Mouse (Mus musculus) layer of hippocampus, postnatal 10 days (tissue): Measurements from ENCODE around the gene Spata31d1b. TPM values are rescaled to one million over a fixed set of nuclear protein-coding genes. Genes with fewer than 3 reads are reported as not detected.
"Not testable (repeated sequence)": the region's sequence is repeated elsewhere in the genome, so short reads cannot be mapped to it uniquely, and the experiment has no call there.

Source experiments
- DNase-seq, 2 experiments: peaks; one replicate each; pipeline ENCODE4 v3.0.0; 2021; ENCODE audit warnings: low spot score in 2 of 2
- long read RNA-seq: library from polyadenylated mRNA; stranded (forward); transcript quantifications from one replicate; pipeline ENCODE4 v2.0.0, GENCODE M21; 2023
- total RNA-seq, 2 experiments: library from RNA; stranded (reverse); gene quantifications; 2 replicates each; pipeline ENCODE4 v1.2.3; 2021

Gene Spata31d1b
- total RNA-seq, result under 1 TPM in 1 of 2 experiments, not detected in 1; 0.11 TPM
- long read RNA-seq, partial matches to known transcripts, result 0 of 1 reads
- long read RNA-seq, other reads (novel, unspliced or antisense), result 1 of 1 reads

DNA sequence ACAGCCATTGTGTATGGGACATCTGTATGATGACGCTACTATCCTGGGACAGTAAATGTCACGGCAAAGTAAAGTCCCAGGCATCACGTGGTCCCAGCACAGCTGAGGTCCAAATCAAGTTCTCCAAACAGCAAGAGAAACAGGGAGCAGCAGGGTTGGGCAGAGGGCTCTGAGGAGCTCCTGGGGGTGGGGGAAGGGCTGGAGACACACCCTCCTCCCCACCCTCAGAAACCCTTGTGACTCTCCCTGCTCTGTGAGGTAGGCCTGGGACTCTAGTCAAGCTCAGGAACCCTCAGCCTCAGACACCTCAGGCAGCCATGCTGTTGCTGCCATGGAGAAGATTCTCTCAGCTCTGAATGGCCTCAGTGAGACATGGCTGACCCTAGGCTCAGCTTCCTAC, at the start of gene Spata31d1b:
TSS of gene Spata31d1b (plus strand) at position 301 of the 400 bp plus-strand sequence.
- not testable (repeated sequence) for DNase-seq

DNA sequence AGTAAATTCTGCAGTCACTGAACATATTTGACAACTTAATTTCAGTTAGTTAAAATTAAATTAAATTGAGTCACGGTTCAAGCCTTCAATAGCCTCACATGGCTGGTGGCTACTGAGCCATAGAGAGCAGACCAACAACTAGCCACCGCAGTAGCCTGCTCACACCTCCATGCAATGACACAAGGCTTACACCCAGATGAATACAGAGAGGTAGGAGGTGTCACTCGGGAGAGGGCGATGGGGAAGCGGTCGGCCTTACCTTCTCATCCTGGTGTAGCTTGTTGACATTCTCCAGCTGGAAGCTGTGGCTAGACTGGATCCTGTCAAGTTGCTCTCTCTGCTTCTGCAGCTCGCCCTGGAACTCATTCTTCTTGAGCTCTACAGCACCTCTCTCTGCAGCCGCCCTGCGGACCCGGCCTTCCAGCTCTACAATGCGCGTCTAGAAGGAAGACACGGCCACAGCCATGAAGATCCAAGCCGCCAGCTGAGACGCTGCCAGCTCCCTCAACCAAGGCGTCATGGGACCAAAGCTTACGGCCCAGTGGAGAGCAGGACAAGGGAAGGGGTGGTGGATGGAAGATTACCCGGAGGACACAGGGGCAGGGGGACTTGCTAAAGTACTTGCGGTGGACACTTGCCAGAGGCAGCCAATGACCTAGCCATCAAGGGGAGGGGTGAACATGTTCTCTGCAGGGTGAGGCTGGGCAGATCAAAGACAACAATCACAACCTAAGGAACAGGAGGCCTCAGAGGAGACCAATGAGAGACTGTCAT, 48.0 kb upstream of the Spata31d1b start:
- DNase-seq, result no peak

DNA sequence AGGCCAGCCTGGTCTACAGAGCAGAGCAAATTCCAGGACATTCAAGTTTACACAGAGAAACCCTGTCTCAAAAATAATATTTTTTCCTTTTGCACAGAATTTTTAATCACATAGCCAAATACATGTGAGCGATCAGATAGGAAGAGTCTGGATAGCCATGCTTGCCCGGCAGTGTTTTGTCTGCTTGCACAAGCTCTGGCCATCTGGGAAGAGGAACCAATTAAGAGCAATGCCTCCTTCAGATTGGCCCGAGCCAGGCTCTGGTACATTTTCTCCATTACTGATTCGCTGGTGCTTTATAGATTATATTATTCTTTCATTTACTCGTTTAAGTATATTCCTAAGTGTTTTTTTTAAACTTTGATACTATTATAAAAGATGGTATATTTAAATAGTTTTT, 44.3 kb upstream of the Spata31d1b start:
- DNase-seq, result no peak

DNA sequence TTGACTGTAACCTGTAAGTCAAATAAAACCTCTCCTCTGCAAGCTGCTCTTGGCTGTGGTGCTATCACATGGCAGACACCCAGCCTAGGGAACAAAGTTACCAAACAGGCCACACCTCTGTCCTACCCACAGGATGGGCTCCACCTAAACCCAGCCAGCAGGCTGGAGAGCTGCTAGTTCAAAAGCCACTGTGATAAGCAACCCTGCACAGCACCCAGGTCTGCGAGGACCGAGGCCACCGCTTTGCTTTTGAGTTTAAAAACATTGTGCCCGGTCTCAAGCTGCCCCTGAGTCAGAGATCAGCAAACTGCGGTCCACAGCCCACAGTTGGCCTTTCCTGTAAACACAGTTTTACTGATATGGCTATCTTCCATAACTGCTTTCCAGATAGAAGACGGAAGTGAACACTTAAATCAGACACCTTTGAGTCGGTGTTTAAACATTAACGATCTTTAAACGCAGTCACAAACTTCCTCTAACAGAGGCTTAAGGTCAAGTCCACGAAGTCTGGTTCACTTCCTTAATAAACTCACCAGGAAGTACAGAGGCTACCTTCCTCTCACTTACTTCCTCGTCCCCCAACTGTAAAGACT, 43.5 kb upstream of the Spata31d1b start:
- no peak for DNase-seq

DNA sequence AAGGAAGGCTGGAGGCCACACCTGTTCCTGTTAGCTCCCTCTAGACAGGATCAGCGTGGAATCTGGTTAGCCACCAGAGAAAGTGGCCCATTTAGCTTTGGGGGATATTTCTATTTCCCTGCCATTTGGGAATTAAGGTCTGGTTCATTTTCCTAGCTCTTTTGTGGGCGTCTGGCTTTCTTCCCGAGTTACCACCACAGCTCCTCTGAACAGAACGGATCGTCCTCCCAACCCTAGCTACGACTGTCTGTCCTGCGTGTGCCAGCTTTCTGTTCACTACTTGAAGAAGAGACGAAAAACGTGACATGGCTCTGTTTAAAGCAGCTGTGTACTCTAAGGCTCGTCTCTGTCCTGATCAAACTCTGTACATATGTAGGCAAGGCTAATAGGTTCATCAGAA, 42.1 kb upstream of the Spata31d1b start:
- DNase-seq, result peak; percentile 47 to 51

DNA sequence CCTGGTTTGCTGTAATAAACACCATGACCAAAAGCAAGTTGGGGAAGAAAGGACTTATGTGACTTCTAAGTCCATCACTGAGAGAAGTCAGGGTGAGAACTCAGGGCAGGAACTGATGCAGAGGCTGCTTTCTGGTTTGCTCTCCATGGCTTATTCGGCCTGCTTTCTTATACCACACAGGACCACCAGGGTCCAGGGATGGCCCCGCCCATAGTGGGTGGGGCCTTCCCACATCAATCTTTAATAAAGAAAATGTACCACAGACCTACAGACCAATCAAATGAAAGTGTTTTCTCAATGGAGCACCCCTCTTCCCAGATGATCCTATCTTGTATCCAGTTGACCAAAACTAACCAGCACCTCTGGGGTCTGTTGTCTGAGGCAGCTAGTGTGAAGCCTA, 40.6 kb upstream of the Spata31d1b start:
- no peak for DNase-seq

DNA sequence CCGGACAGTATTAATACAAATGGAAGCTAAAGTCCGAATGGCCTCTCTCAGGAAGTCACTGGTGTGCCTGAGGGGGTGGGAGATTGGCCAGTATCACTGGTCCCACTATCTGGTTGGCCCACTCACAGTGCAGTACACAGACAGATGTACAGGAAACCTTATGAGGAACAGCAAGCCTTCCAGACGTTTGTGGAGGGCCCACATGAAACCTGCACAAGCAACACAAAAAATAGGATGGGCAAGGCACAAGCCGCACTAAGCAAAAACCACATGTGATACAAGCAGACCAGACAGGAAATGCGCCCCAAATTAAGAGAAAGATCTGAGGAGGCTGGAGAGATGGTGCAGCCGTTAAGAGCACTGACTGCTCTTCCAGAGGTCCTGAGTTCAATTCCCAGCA, 39.8 kb upstream of the Spata31d1b start:
- no peak for DNase-seq

DNA sequence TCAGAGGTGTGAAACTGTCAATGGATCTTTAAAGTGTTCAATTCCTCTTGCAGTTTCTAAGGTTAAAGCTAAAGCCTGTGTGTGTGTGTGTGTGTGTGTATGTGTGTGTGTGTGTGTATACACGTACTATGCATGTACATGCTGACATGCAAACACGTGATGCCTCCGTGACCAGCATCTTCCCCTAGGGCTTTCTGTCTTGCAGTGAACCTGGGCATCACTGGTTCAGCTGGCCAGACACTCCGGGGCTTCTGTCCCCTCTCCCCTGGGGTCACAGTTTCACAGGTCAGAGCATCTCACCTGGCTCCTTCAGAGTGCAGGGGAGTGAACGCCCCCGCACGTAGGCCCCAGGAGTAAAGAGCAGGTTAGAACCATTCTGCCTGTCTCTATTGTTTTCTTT, 38.5 kb upstream of the Spata31d1b start:
- DNase-seq, result no peak

DNA sequence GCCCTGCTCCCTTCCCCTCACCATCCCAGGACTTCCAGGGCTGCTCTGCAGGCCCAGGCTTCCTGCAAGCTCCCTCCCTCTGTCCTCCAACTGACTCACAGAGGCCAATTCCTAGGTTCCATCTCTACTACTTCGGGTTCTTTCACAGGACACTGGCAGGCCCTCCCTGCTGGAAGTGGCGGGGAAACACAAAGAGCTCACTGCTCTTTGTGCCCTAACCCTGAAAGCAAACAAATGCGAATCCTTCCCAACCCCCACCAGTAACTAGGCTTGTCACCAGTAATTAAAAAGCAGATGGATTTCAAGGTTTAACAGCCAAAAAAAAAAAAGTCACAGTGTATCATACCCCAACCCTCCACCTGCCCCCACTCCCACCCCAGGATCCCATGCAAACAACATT, 37.9 kb upstream of the Spata31d1b start:
- DNase-seq, result no peak

DNA sequence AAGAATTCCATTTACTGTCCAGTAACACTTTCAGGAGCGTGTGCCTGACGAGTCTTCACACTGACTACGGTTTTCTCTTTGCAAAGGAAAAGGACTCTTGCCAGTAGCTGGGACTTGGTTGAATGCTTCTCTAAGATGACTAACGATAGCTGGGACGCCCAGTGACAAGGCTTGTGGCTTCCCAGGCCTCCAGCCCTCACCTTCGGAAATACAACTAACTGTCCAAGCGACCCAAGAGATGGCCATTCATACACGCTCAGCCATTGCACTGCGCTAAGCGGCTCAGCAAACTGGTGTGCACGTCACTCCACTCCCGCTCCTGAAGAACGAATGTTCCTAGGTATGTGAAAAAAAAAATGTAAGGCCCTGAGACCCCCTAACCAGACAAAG, 37.3 kb upstream of the Spata31d1b start:
- DNase-seq, result no peak

DNA sequence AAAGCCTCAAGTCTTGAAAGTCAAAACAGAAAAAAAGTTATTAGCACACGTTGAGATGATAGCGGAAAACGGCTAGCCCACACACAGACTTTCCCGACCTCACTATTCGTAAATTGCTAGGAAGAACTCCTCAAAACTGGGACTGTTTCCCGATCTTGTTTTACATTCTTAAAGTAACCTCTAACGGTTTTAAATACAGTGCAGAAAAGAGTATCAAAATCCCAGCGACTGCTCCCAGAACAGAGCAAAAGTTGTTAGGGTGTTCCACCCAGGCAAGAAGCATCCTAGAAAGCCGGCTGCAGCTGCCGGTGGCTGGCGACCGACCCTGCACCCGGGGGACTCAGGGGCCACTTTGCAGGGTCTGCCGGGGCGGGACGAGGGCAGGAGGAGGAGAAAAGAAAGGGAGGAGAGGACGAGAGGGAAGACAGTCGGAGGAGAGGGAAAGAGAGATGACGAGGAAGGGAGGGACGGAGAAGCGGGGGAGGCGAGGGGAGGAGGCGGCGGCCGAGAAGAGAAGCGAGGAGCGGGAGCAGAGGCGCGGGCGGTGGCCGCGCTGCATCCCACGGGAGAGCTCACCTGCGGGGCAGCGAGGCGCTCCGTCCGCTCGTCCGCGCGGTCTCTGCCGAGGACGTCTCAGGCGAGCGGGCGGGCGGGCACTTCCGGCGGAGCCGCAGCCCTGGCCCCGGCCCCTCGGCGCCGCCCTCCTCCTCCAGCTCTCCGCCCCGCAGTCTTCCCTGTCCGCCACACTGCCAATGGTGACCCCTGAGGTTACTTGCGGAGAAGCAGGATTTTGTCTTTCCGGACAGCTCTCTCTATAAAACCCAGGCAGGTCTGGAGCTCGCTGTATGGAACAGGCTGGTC, 36.7 kb upstream of the Spata31d1b start, which contains the start of gene Golm1:
TSS of gene Golm1 (minus strand) at position 661 of the 861 bp plus-strand sequence.
- DNase-seq, result peak; percentile 51 to 65

DNA sequence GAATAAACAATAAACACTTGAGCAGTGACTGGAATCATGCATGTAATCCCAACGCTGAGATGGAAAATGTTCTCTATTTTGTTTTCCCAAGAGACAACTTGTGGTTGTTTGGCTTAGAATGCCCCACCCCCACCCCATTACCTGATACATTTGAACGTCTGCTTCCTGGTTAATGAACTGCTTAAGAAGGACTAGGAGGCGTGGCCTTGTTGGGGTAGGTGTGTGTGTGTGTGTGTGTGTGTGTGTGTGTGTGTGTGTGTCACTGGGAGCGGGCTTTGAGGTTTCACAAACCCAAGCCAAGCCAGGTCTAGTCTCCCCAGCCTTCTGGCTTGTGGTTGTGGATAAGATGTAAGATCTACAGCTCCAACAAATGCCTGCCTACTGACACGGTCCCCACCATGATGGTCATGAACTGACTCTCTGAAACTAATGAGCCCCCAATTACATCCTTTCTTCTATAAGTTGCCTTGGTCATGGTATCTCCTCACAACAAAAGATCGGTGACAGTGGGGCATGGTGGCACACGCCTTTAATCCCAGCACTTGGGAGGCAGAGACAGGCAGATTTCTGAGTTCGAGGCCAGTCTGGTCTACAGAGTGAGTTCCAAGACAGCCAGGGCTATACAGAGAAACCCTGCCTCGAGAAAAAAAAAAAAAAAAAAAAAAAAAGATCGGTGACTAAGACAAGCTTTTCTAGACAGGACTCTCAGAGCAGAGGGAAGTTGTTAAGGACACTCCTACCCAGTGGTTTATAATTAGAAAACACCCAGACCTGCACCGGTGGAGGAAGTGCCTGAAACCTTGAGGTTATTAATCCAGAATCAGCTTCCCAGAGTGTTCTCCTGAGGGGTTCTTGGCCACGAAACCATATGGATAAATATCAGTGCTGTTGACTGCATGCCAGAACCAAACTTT, 35.5 kb upstream of the Spata31d1b start:
- DNase-seq, result no peak

DNA sequence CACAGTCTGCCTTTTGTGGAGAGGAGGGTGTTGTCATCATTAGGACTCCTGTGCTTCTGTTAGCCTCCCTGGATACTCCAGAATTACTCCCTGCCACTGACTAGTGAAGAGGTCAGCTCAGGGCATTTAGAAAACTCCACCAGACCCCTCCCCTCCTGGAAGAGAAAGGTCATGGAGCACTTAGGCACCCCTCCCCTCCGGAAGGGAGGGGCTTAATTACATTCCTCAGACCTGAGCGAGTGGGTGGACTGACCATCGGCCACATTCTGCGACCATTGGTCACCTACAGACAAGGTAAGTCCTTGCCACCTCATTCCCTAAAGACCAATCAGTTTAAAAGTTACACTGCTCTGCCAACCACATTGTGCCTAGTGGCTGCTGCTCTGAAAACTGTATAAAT, 32.8 kb upstream of the Spata31d1b start:
- DNase-seq, result no peak

DNA sequence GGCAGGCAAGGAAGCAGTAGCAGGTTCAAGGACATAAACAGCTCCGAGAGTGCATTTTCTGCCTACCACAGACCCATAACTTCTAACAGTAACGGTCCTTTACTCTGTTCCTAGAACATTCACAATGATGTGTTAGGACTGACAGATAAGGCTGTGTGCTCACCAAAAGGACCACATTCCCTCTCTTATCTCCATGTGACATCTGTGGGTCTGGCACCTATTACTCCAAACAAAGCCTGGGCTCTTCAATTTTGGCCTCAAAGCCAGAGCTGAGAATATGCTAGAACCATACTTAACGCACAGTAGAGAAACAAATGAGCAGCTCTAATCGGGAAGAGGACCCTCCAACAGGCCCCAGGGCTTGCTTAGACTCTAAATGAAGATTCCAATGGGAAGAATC, 32.2 kb upstream of the Spata31d1b start:
- no peak for DNase-seq

DNA sequence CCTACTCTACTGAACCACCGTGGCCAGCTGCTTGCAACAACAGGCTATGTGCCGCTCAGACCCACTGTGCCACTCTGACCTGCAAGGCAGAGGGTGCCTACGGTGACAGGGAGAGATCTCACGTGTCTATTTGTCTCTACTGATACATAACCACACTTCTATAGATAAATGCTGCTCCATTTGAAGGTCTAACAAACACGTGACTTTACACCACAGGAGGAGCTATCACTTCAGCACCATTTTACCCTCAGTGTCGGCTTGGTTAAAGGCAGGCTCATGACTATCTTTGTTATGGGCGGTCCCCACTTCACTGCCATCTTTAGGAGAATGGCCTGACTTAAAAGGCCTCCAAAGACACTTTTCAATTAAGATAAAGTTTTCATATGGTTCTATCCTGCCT, 29.5 kb upstream of the Spata31d1b start:
- no peak for DNase-seq

DNA sequence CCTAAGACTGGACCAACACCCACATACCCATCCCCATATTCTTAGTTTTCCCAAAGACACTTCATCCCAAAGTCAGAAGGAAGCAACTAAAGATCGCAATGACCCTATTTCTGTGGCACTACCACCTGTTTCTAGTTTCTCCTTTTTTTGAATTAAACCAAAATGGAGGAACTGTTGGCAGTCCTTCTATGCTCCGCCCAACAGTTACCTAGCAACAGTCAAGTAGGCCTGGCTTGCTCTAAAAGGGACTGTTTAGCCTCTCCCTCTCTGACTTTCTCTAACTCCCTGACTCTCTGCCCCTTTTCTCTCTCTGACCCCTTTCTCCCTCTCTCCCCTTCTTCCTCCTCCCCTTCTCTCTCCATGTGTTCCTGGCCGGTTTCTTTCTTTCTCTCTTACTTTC, 26.8 kb upstream of the Spata31d1b start:
- DNase-seq, result no peak

DNA sequence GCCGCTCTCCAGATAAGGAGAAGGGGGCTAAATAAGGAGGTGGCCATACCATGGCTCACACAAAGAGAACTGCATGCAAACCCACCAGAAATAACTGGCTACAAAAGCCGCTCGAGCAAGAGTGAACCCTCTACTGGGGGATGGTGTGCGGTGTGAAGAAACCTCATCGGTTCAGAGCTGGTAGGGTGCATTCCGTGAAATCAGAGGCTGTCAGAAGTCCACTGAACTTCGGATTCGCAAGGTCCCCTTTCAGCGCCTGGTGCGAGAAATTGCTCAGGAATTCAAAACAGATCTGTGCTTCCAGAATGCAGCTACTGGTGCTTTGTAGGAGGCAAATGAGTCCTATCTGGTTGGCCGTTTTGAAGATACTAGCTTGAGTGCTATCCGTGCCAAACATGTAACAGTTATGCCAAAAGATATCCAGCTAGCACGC, 23.7 kb upstream of the Spata31d1b start:
- peak in 1 of 2 experiments; percentile 49 for DNase-seq

DNA sequence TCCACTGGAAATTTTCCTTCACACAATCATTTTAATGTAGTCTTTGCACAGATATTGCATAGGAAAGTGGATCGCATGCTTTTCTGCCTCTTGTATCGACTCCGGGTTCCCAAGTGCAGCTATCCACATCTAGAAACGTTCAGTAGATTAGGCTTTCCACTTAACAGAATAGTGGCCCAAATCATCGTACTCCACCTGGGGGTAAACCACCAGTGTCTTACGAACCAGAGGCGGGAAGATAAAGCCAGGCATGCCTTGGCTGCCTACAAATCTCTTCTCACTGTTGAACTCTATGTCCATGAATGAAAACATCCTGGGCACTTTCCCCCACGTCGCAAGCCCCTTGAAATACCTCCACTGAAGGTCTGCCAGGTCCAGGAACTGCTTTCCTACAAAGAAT, 22.8 kb upstream of the Spata31d1b start:
- no peak for DNase-seq

DNA sequence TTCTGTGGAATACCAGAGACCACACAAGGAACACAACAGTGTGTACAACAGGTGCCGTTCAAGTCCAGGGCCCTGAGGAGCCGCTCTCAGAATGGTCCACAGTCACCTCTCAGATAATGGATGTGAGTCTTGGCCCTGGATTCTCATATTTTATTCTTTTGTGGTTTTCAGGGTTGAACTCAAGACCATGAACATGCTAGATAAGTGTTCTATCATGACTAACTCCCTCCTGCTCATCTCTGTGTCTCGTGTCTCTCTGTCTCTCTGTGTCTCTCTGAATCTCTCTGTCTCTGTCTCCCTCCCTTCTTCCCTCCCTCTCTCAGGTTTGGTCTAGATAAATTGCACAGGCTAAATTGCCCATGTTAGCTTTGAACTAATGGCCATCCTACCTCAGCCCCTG, 22.2 kb upstream of the Spata31d1b start:
- no peak for DNase-seq

DNA sequence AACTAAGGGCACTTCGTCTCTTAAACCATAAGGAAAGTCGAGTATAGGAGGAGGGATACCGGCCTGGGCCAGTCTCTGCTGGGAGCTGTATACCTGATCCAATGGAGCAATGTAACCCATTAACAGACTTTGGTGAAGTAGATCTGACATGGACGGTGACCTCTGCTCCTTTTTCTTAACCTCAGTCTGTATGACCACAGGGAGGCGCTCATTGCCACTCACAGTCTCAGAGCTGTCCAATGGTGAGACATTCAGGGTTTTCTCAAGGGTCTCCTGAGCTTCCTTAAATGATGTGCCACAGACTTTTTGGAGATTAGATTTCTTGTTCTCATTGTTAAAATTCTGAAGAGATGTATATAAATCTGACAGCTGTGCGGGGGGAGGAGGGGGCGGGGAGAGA, 21.5 kb upstream of the Spata31d1b start:
- no peak for DNase-seq

DNA sequence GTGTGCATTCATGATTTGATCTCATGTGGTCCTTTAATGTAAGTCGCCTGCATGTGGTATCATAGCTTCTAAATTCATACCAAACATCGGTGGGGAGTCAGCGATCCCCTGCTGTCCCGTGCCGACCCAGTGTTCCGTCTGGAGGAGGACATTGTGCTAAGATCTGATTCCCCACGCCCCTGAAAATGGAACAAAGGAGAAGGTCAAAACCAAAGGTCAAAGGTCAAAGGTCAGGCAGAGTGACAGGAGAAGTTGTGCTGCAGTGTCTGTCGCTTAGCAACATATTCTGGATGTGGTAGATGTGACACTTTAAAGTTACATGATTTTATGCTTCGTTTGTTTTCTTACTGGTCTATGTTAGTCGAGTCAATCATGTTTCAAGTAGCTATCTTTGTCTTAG, 20.6 kb upstream of the Spata31d1b start:
- no peak for DNase-seq
